Mouse (Mus musculus): Measurements from ENCODE around the gene Steap1. TPM values are rescaled to one million over a fixed set of nuclear protein-coding genes. Genes with fewer than 3 reads are reported as not detected.

Steap1 gene
- 2.2 TPM in 2 replicates for polyA plus RNA-seq (2014; fragmentation: Nextera tagmentation; extraction: Ambion mirVana)

DNA sequence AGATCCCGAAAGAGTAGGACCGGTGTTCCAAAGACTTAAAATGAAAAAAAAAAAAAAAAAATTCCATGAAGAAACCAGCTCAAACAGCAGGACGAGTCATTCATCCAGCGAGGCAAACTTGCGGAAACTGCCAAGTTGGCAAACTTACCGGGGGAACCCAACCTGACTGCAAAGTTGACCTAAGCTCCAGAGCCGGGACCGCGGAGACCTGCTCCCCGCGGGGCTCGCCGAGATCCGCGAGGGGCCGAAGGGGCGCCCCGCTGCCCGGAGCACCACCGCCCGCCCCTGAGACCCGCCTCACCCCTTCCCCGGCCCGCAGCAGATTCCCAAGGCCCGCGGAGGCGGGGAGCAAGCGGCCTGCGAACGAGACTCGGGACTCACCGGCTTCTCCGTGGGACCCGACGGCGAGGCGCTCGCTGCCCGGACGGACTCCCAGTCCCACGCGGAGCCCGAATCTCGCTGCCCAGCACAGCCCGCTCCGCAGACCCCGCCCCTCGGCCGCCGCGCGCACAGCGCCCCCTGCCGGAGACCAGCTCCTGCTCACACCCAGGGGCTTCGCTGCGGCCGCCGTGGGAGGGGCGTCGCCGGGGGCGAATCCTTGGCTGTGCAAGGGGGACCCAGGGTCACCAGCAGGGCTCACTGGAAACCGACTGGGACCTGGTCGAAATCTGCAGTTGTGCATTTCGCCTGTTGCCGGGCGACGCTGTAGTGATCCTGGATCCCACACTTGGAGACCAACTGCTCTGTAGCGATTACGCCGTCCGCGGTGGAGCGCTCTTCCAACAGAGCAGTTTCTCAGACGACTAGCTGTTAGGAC is at the start of gene Steap1:
Steap1 (minus strand) TSS at position 461 of the 817 bp plus-strand sequence.
- under 1% methylated on average over 75 of the region's 75 CpGs for WGBS
- Histone ChIP-seq H3K27me3 (ENCODE audit: control insufficient read depth, insufficient read depth, low read length) (peaks cover 14% of the 10 kb centered on the region), H3K4me3 (replicated peaks; ENCODE audit: low read length) (peak within 1 kb of the TSS; percentile 58), H3K4me1 (replicated peaks; ENCODE audit: control insufficient read depth, insufficient read depth, low read length) (peaks cover 6% of the 10 kb centered on the region), H3K4me2 (replicated peaks) (peak within 1 kb of the TSS; percentile 81), H3K9ac (peak within 1 kb of the TSS; percentile 40), H3K9me3 (ENCODE audit: control insufficient read depth, low read length) (no peaks in the 10 kb centered on the region), H3K27ac (no peak within 1 kb of the TSS), H3K36me3 (replicated peaks; ENCODE audit: control insufficient read depth, insufficient read depth) (no peaks in the 10 kb centered on the region)
- DNase-seq (ENCODE audit: low spot score), result peak; percentile 76
- ATAC-seq (ENCODE audit: low FRiP score), result peak; percentile 91

DNA sequence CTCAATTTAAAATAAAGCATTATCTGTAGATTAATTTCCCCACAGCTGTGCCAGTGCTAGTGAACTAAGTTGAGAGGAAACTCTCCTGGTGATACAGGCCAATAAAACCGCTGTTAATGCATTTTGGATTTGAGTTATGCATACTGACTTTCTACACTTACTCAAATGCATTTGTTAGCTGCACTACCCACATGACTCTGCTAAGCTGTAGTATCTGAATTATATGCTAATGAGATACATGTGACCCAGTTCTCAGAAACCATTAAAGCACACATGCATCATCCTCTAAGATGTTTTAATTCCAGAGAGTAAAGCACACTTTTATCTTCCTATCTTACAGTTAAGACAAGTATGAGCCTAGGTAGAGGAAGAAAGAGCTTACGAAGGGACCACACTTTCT is 38.0 kb upstream of the Steap1 start:
- 88% methylated on average over 2 of the region's 2 CpGs for WGBS

DNA sequence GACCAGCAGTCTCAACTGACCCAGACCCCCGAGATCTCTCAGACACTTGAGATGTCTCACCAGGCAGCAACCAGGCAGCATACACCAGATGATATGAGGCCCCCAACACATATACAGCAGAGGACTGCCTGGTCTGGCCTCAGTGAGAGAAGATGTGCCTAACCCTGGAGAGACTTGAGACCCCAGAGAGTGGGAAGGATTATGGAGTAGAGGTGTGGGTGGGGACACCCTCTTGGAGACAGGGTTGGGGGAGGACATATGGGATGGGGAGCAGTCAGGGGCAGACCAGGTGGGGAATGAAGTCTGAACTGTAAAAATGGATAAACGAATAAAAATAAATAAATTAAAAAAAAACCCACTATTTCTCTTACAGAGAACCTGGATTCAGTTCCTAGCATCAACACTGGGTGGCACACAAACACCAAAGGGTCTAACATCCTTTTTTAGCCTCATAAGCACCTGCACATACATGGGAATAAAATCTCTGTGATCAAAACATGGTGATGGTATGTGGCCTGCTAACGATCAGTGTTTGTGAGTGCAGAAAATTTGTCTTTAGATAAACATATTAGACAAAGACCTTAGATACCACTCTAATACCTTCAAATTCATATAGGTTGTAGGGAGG is 7.4 kb upstream of the Steap1 start:
- no peaks in the 10 kb centered on the region for H3K27me3 ChIP-seq (ENCODE audit: control insufficient read depth, insufficient read depth, low read length)
- ATAC-seq (ENCODE audit: low FRiP score) (no peak), DNase-seq (ENCODE audit: low spot score) (peak; percentile 67)
- no peak overlapping the region for H3K4me2 ChIP-seq (replicated peaks)
- 76% methylated on average over 3 of the region's 3 CpGs for WGBS
- H3K36me3 ChIP-seq (replicated peaks; ENCODE audit: control insufficient read depth, insufficient read depth), result no peaks in the 10 kb centered on the region
- H3K4me1 ChIP-seq (replicated peaks; ENCODE audit: control insufficient read depth, insufficient read depth, low read length), result no peaks in the 10 kb centered on the region
- H3K9me3 ChIP-seq (ENCODE audit: control insufficient read depth, low read length), result no peaks in the 10 kb centered on the region
- H3K27ac ChIP-seq, result no peak overlapping the region
- H3K4me3 ChIP-seq (replicated peaks; ENCODE audit: low read length), result no peak overlapping the region
- H3K9ac ChIP-seq, result no peak overlapping the region

More for the DNA sequence above, 38.0 kb upstream of the Steap1 start:
- Histone ChIP-seq H3K4me3 (replicated peaks; ENCODE audit: low read length) (no peak overlapping the region), H3K9ac (no peak overlapping the region), H3K36me3 (replicated peaks; ENCODE audit: control insufficient read depth, insufficient read depth) (no peaks in the 10 kb centered on the region), H3K27ac (no peak overlapping the region), H3K27me3 (ENCODE audit: control insufficient read depth, insufficient read depth, low read length) (no peaks in the 10 kb centered on the region), H3K4me2 (replicated peaks) (no peak overlapping the region), H3K4me1 (replicated peaks; ENCODE audit: control insufficient read depth, insufficient read depth, low read length) (no peaks in the 10 kb centered on the region), H3K9me3 (ENCODE audit: control insufficient read depth, low read length) (no peaks in the 10 kb centered on the region)
- 0 out of 2 replicates have a peak, but pooled peaks have one; percentile 34 for ATAC-seq (ENCODE audit: low FRiP score)
- no peak for DNase-seq (ENCODE audit: low spot score)

GRCm38 (mm10) chr5:5755039-5755438 is 5.9 kb upstream of the Steap1 start:
- Histone ChIP-seq H3K4me3 (replicated peaks; ENCODE audit: low read length) (no peak overlapping the region), H3K27me3 (ENCODE audit: control insufficient read depth, insufficient read depth, low read length) (no peaks in the 10 kb centered on the region), H3K9me3 (ENCODE audit: control insufficient read depth, low read length) (no peaks in the 10 kb centered on the region), H3K36me3 (replicated peaks; ENCODE audit: control insufficient read depth, insufficient read depth) (no peaks in the 10 kb centered on the region), H3K27ac (no peak overlapping the region), H3K9ac (no peak overlapping the region), H3K4me1 (replicated peaks; ENCODE audit: control insufficient read depth, insufficient read depth, low read length) (no peaks in the 10 kb centered on the region), H3K4me2 (replicated peaks) (no peak overlapping the region)
- ATAC-seq (ENCODE audit: low FRiP score), result no peak
- peak; percentile 92 for DNase-seq (ENCODE audit: low spot score)
- 1% methylated on average over 9 of the region's 9 CpGs for WGBS

GRCm38 (mm10) chr5:5749772-5750222 is 671 bp upstream of the Steap1 start:
- Histone ChIP-seq H3K9ac (peak overlapping the region; percentile 40), H3K27me3 (ENCODE audit: control insufficient read depth, insufficient read depth, low read length) (peaks cover 14% of the 10 kb centered on the region), H3K36me3 (replicated peaks; ENCODE audit: control insufficient read depth, insufficient read depth) (no peaks in the 10 kb centered on the region), H3K27ac (no peak overlapping the region), H3K4me3 (replicated peaks; ENCODE audit: low read length) (peak overlapping the region; percentile 58), H3K4me2 (replicated peaks) (peak overlapping the region; percentile 81), H3K4me1 (replicated peaks; ENCODE audit: control insufficient read depth, insufficient read depth, low read length) (peaks cover 6% of the 10 kb centered on the region), H3K9me3 (ENCODE audit: control insufficient read depth, low read length) (no peaks in the 10 kb centered on the region)
- WGBS, result under 1% methylated on average over 13 of the region's 13 CpGs
- peak; percentile 76 for DNase-seq (ENCODE audit: low spot score)
- ATAC-seq (ENCODE audit: low FRiP score), result peak; percentile 67

DNA sequence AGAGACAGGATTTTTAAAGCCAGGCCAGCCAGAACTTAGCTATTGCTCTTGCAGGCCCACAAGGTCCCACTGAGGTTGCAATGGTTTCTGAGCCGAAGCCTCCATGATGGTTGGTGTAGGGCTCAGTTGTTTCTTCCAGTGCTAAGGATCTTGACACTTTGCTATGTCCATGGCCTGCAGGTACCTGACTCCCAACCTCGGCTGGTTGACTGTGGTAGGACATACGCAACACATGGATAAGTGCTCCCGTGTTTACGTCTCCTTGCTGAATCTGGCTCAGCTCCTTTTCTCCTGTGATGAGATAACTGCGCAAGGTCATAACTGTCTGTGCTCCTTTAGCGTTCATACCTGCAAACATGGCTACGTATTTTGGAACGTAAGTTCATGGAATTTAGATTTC is 14.7 kb downstream of the Steap1 start:
- Histone ChIP-seq H3K9ac (no peak overlapping the region), H3K27me3 (ENCODE audit: control insufficient read depth, insufficient read depth, low read length) (no peaks in the 10 kb centered on the region), H3K27ac (no peak overlapping the region), H3K4me1 (replicated peaks; ENCODE audit: control insufficient read depth, insufficient read depth, low read length) (no peaks in the 10 kb centered on the region), H3K4me3 (replicated peaks; ENCODE audit: low read length) (no peak overlapping the region), H3K9me3 (ENCODE audit: control insufficient read depth, low read length) (no peaks in the 10 kb centered on the region), H3K36me3 (replicated peaks; ENCODE audit: control insufficient read depth, insufficient read depth) (no peaks in the 10 kb centered on the region), H3K4me2 (replicated peaks) (no peak overlapping the region)
- ATAC-seq (ENCODE audit: low FRiP score) (no peak), DNase-seq (ENCODE audit: low spot score) (no peak)
- 97% methylated on average over 9 of the region's 9 CpGs for WGBS

DNA sequence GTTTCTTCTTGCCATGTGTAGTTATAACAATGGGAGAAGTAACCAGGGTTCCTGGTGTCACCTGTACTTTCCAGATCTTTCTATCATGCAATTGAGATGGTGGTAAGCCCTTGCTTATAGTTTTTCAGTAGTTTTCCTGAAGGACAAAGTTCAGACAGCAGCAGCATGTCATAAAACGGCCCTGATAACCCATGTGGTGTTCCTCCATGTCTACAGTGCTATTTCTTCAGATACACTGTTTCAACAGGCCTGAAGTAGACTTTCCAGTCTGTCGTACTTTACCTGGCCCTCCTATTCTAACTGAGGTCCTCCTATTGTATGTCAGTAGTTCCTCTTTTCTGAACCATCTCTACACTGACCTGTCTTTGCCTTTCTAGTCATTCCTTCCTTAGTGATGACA is 16.3 kb downstream of the Steap1 start:
- Histone ChIP-seq H3K27ac (no peak overlapping the region), H3K27me3 (ENCODE audit: control insufficient read depth, insufficient read depth, low read length) (no peaks in the 10 kb centered on the region), H3K9me3 (ENCODE audit: control insufficient read depth, low read length) (no peaks in the 10 kb centered on the region), H3K4me1 (replicated peaks; ENCODE audit: control insufficient read depth, insufficient read depth, low read length) (no peaks in the 10 kb centered on the region), H3K36me3 (replicated peaks; ENCODE audit: control insufficient read depth, insufficient read depth) (no peaks in the 10 kb centered on the region), H3K4me2 (replicated peaks) (no peak overlapping the region), H3K9ac (no peak overlapping the region), H3K4me3 (replicated peaks; ENCODE audit: low read length) (no peak overlapping the region)
- WGBS, result 85% methylated on average over 2 of the region's 2 CpGs
- ATAC-seq (ENCODE audit: low FRiP score), result no peak
- no peak for DNase-seq (ENCODE audit: low spot score)

- Histone ChIP-seq H3K36me3 (replicated peaks; ENCODE audit: control insufficient read depth, insufficient read depth) (no peaks in the 10 kb centered on the region), H3K27ac (no peak overlapping the region), H3K27me3 (ENCODE audit: control insufficient read depth, insufficient read depth, low read length) (no peaks in the 10 kb centered on the region), H3K4me2 (replicated peaks) (no peak overlapping the region), H3K9me3 (ENCODE audit: control insufficient read depth, low read length) (no peaks in the 10 kb centered on the region), H3K9ac (no peak overlapping the region), H3K4me1 (replicated peaks; ENCODE audit: control insufficient read depth, insufficient read depth, low read length) (no peaks in the 10 kb centered on the region), H3K4me3 (replicated peaks; ENCODE audit: low read length) (no peak overlapping the region)
- ATAC-seq (ENCODE audit: low FRiP score) (no peak), DNase-seq (ENCODE audit: low spot score) (no peak)
- 98% methylated on average over 3 of the region's 3 CpGs for WGBS
Measured at GRCm38 (mm10) chr5:5732208-5732607, 16.9 kb downstream of the Steap1 start.

DNA sequence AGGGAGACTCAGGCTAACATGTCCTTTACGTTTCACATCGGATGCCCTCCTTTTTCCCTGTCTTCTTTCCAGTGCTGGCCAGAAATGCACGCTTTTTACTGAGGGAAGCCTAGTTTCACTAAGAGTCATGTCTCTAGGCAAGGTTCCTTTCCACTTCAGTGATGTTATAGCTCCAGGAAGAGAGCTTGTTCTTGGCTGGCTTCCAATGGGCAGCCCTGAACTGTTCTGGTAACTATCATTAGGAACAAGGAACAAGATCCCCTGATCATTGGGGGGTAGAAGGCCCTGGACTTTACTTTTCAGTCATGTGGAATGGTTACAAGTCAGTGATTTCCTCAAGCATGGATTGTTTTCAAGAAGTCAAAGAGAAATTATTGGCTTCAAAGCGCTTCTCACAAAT is 19.2 kb downstream of the Steap1 start:
- DNase-seq (ENCODE audit: low spot score) (no peak), ATAC-seq (ENCODE audit: low FRiP score) (no peak)
- H3K4me3 ChIP-seq (replicated peaks; ENCODE audit: low read length), result no peak overlapping the region
- H3K36me3 ChIP-seq (replicated peaks; ENCODE audit: control insufficient read depth, insufficient read depth), result no peaks in the 10 kb centered on the region
- H3K4me2 ChIP-seq (replicated peaks), result no peak overlapping the region
- no peaks in the 10 kb centered on the region for H3K9me3 ChIP-seq (ENCODE audit: control insufficient read depth, low read length)
- WGBS, result 94% methylated on average over 4 of the region's 4 CpGs
- no peak overlapping the region for H3K27ac ChIP-seq
- no peaks in the 10 kb centered on the region for H3K4me1 ChIP-seq (replicated peaks; ENCODE audit: control insufficient read depth, insufficient read depth, low read length)
- no peaks in the 10 kb centered on the region for H3K27me3 ChIP-seq (ENCODE audit: control insufficient read depth, insufficient read depth, low read length)
- H3K9ac ChIP-seq, result no peak overlapping the region

Data from hindbrain, embryonic 14.5 days (tissue).